Mouse (Mus musculus): Measurements from ENCODE around the gene Gusb. TPM values are rescaled to one million over a fixed set of nuclear protein-coding genes. Genes with fewer than 3 reads are reported as not detected.

Gene Gusb
- total and polyA plus RNA-seq, 3 experiments, result 41.9 to 57.1 (median 42.6) TPM

- peak; percentile 95 for DNase-seq
Measured at GRCm38 (mm10) chr5:130023767-130024539, 21.1 kb upstream of the Gusb start.

DNA sequence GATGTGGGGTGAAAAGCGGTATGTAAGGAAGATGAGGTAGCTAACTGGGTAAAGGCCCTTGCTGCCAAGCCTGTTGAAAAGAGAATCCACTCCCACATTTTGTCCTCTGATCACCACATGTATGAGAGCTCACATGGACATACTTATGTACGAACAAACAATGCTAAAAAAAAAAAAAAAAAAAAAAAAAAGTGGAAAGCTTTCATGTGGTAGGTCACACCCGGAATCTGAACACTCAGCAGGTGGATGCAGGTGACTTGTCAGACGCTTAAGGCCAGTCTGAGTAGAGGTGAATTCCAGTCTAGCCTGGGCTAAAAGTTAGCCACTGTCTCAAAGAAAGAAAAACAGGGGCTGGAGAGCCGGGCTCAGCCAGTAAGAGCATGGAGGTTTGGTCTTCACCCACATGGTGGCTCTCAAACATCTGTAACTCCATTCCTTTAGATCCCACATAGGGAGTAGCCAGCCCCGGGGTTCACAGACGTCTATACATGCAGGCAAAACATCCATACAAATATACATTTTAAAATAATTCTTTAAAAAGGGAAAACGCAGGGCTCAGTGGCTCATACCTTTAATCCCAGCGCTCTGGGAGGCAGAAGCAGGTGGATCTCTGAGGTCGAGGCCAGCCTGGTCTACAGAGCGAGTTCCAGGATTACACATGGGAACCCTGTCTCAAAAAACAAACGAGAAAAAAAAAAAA is 20.4 kb upstream of the Gusb start:
- no peak for DNase-seq

DNA sequence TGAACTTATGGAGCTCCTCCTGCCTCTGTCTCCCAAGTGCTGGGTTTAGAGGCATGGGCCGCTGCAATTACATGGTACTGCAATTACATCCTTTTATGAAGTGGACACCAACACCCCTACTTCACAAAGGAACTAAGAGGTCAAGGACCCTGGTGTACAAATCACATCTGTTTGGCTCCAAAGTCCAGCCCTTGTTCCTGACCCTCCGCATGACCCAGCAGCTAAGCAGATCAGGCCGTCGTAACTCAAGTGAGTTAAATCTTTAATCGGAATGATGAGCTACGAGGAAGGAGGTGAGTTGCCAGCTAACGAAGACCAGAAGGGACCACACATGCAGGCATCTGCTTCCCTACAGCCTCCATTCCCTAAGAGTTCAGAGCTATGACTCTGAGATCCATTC is 19.5 kb upstream of the Gusb start:
- DNase-seq, result no peak

DNA sequence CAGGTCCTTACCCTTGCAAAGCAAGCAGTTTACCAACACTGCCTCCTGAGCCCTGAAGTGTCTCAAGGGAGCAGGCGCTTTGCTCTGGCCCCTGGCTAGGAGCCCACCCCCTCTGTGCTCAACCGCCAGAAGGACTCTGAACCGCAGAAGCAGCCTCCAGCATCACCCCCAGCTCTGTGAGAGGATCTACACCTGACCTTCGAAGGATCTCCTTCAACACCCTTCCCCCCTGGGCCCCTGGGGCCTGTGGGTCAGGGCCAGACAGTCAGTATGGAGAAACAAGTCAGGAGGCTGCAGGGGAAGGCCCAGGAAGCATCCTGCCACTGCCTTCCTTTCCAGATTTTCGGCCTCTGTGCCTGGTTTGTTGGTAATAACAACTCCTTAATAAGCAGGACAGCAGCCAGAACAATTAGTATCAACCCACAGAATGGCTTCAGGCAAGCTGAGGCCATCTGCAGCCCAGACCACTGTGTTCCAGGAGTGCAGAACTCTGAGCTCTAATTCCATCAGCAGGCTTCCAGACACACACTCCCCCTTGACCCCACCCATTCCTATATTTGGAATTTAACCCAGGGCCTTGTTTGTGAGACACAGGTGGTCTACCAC is 18.6 kb upstream of the Gusb start:
- no peak for DNase-seq

DNA sequence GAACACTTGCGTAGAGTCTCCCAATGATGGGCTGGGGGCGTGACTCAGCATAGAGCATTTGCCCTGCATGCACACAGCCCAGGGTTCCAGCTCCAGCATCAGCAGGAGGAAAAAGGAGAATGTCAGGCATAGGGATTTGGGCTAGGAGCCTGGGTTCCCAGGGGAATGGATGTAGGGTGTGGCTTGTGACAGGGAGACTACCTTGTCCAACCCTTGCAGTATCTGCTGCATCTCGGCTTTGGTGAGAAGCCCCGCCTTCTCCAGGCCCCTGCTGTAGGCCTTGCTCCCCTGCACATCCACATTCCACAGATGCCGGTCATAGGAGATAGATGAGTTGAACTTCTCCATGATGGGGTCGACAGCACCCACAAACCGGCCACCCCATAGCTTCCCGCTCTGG is 16.6 kb upstream of the Gusb start:
- no peak for DNase-seq

DNA sequence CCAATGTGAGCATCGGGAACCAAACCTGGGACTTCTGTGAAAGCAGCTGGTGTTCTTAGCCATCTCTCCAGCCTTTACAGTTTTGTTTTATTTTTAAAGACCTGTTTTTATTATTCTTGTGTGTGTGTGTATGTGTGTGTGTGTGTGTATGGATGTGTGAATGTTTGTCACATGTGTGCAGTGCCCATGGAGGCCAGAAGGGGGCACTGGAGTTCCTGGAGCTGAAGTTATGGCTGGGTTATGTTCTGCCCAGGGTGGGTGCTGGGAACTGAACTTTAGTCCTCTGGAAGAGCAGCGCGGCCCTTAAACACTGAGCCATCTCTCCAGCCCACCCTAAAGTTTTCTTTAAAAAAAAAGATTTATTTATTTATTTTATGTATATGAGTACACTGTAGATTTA is 12.3 kb upstream of the Gusb start:
- no peak for DNase-seq

- DNase-seq, result no peak
Measured at GRCm38 (mm10) chr5:130010961-130011360, 8.1 kb upstream of the Gusb start.

- DNase-seq, result no peak
Measured at GRCm38 (mm10) chr5:130009784-130010183, 6.9 kb upstream of the Gusb start.

DNA sequence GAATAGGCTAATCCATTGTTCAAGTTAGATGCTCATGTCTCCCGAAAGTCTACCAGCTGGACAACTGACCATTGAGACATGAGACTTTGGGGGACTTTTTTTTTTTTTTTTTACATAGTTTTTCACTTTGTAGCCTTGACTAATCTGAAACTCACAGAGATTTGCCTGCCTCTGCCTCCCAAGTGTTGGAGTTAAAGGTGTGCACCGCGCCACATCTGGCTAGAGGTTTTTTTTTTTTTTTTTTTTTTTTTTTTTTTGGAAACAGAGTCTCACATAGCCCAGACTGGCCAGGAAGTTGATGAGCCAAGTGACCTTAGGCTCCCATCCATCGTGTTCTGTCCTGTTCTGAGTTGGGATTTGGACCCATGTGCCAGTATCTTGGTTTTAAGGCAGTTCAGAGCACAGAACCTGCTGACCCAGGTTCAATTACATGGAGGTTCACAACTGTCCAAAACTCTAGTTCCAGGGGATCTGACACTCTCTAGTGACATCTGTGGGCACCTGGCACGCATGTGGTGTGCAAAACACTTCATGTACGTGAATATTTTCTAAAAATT is 5.3 kb upstream of the Gusb start:
- DNase-seq, result no peak

DNA sequence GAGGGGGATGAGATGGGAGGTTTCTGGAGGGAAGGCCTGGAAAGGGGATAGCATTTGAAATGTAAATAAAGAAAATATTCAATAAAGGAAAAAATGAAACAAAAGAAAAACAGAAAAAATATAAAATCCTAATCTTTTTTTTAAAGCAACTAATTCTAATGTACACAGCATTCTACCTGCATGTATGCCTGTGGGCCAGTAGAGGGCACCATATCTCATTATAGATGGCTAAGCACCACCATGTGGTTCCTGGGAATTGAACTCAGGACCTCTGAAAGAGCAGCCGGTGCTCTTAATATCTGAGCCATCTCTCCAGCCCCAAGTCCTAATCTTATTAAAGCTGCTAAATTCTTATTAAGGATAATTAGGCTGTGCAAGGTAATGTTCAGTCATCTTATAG is 4.5 kb upstream of the Gusb start:
- no peak for DNase-seq

DNA sequence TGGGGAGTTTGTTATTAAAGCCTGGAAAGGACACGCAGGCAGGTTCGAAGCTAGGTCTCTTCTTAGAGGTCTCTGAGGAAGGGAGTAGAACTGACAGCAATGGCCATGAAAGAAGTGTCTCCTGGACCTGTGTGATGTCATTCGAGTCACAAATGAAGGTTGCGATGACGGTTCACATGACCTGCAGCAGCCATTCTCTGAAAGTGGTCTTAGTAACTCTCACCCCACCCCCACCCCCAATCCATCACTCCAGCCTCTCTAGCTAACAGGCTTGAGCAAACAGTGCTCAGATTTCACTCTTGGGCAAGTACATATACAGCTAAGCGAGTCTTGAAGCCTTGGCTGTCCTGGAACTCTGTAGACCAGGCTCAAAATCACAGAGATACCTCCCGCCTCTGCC is 380 bp upstream of the Gusb start:
- DNase-seq, result no peak

- no peak for DNase-seq
Measured at GRCm38 (mm10) chr5:130001356-130001987, 1.4 kb downstream of the Gusb start.

- DNase-seq, result no peak
Measured at GRCm38 (mm10) chr5:130000735-130001134, 2.1 kb downstream of the Gusb start.

GRCm38 (mm10) chr5:129999097-129999496 is 3.8 kb downstream of the Gusb start:
- peak; percentile 59 for DNase-seq

- DNase-seq, result no peak
Measured at GRCm38 (mm10) chr5:129997700-129998099, 5.1 kb downstream of the Gusb start.

DNA sequence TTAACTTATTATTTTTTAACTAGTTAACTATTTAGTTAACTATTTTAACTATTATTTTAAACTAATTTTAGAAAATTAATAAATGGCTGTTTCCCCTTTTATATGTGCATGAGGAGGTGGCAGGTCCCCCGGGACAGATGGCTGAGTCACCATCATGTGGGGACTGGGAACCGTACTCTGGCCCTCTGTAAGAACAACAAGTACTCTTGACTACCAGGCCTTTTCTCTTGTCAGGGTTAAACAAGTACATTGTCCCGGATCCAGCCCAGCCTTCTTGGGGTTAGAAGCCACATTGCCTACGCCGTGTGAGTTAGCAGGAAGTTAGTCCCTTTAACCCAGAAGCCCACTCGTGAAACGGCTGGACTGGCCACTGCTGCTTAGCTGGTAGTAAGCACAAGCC is 7.9 kb downstream of the Gusb start:
- no peak for DNase-seq

- no peak for DNase-seq
Measured at GRCm38 (mm10) chr5:129993374-129993773, 9.5 kb downstream of the Gusb start.

GRCm38 (mm10) chr5:129991898-129992297 is 11.0 kb downstream of the Gusb start:
- DNase-seq, result no peak

DNA sequence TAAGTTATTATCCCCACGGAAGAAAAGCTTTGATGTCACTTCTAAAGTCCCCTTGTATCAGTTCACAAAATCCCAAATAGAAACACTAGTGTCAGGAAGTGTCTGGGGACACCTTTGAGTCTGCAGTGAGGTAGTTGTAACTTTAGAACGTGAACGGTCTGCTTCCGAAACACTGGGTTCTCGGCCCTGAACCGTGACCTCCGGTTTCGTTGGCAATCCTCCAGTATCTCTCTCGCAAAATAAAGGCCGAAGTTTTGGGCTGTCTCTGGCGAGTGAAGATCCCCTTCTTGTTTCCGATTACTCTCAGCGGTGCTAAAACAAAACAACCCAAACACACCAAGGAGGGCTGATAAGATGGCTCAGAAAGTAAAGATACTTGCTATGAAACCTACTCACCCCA is 13.5 kb downstream of the Gusb start:
- DNase-seq, result peak; percentile 55

GRCm38 (mm10) chr5:129980216-129980615 is 22.6 kb downstream of the Gusb start:
- DNase-seq, result no peak

DNA sequence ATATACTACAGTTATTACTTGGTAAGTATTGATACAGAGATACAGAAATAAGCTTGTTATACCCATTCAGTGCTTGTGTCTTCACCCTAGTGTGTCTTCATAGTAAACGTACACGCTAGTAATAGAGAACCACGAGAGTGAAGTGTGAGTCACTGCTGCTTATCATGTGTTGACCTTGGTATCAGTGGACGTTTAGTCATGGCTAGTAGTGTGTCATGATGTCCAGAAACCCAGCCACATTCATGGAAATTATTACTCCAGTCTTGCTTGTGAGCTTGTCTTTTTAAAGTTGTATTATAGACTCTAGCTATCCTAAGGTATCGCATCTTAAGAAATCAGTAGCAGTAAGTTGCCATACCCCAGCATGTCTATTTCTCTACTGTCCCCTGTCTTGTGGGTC is 24.2 kb downstream of the Gusb start:
- peak; percentile 60 for DNase-seq

DNA sequence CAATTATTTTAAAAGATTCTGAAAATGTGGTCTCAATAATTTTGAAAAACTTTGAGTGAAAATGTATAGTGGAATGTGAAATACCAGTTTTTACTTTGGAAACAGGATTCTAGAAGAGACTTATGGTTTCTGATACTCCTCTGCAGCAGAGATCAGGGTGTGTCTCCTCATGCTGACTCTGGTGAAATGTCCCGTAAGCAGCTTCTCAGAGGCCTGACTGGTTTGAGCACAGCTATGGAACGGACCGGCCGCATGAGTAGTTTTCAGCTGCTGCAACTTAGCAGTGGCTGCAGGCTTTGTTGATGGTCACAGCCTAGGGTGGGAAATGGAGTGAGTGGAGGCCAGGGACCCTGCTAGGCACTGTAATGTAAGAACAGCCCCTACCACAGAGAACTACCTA is 25.1 kb downstream of the Gusb start:
- DNase-seq, result no peak
